Mouse (Mus musculus): ENCODE measurements around the gene Kif22.

DNA sequence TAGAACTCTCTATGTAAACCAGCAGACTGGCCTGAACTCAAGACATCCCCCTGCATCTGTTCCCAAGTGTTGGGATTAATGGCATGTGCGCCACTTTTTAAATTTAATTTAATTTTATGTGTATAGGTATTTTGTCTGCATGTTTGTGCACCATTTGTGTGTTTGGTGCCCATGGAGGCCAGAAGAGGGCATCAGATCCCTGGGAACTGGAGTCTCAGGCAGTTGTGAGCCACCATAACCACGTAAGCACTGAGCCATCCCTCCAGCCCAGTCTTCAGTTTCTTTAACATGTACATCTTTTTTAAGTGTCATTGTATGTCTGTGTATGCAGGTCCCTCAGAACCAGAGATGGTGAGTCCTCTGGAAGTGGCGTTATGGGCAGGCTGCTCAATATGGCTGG lies 35.4 kb upstream of the Kif22 start:
- no peak for TF ChIP-seq POLR2A (IDR thresholded peaks at IDR 0.05; ENCODE audit: borderline replicate concordance, insufficient read depth, low read length)
- TF ChIP-seq CTCF (IDR thresholded peaks at IDR 0.05; ENCODE audit: borderline replicate concordance, insufficient read depth, low read depth, low read length) = no peak

All from cerebellum, adult 2 months (tissue).